Mouse (Mus musculus): Measurements from ENCODE around the gene Mfsd9. TPM values are rescaled to one million over a fixed set of nuclear protein-coding genes. Genes with fewer than 3 reads are reported as not detected.
"Not testable (repeated sequence)": the region's sequence is repeated elsewhere in the genome, so short reads cannot be mapped to it uniquely, and the experiment has no call there.

The Mfsd9 gene
- total RNA-seq, 2 experiments from 2014 or later = 9.1 to 9.7 TPM

- no peak for DNase-seq
- intact Hi-C loops (cut with DNase I) = no loop called here
These were observed 6.2 kb downstream of the Mfsd9 start for GRCm38 (mm10) chr1:40784306-40784705.

GRCm38 (mm10) chr1:40783450-40783849 lies 7.0 kb downstream of the Mfsd9 start:
- DNase-seq = no peak
- intact Hi-C loops (cut with DNase I) = no loop called here

- intact Hi-C loops (cut with DNase I) = no loop called here
- no peak for DNase-seq
These were observed 13.7 kb downstream of the Mfsd9 start for GRCm38 (mm10) chr1:40776763-40777162.

GRCm38 (mm10) chr1:40776102-40776501 lies 14.4 kb downstream of the Mfsd9 start:
- no peak for DNase-seq
- intact Hi-C loops (cut with DNase I) = no loop called here

- no peak for DNase-seq
- intact Hi-C loops (cut with DNase I) = no loop called here
These were observed 16.4 kb downstream of the Mfsd9 start for GRCm38 (mm10) chr1:40774040-40774439.

GRCm38 (mm10) chr1:40773234-40773633 lies 17.3 kb downstream of the Mfsd9 start:
- intact Hi-C loops (cut with DNase I) = no loop called here
- DNase-seq = no peak

- no peak for DNase-seq
- intact Hi-C loops (cut with DNase I) = no loop called here
These were observed 19.1 kb downstream of the Mfsd9 start for GRCm38 (mm10) chr1:40771196-40771970.

GRCm38 (mm10) chr1:40769331-40769894 lies 21.1 kb downstream of the Mfsd9 start:
- no peak for DNase-seq
- intact Hi-C loops (cut with DNase I) = loop anchor here (10.0 kb wide), 1 partner anchor 185 kb away; the partner anchor contains the start of gene Slc9a4

GRCm38 (mm10) chr1:40768606-40769005 lies 21.9 kb downstream of the Mfsd9 start:
- intact Hi-C loops (cut with DNase I) = loop anchor here (10.0 kb wide), 1 partner anchor 184 kb away; the partner anchor contains the start of gene Slc9a4
- peak; percentile 49 for DNase-seq

GRCm38 (mm10) chr1:40767588-40767987 lies 22.9 kb downstream of the Mfsd9 start:
- intact Hi-C loops (cut with DNase I) = loop anchor here (10.0 kb wide), 1 partner anchor 183 kb away; the partner anchor contains the start of gene Slc9a4
- DNase-seq = no peak

GRCm38 (mm10) chr1:40765521-40765920 lies 25.0 kb downstream of the Mfsd9 start:
- intact Hi-C loops (cut with DNase I) = loop anchor here (10.0 kb wide), 1 partner anchor 181 kb away; the partner anchor contains the start of gene Slc9a4
- DNase-seq = no peak

GRCm38 (mm10) chr1:40764701-40765275 lies 25.7 kb downstream of the Mfsd9 start:
- no peak for DNase-seq
- intact Hi-C loops (cut with DNase I) = loop anchor here (10.0 kb wide), 1 partner anchor 180 kb away; the partner anchor contains the start of gene Slc9a4

- intact Hi-C loops (cut with DNase I) = loop anchor here (10.0 kb wide), 1 partner anchor 179 kb away; the partner anchor contains the start of gene Slc9a4
These were observed 26.4 kb downstream of the Mfsd9 start for GRCm38 (mm10) chr1:40764042-40764441.

GRCm38 (mm10) chr1:40759751-40760445 lies 30.6 kb downstream of the Mfsd9 start:
- intact Hi-C loops (cut with DNase I) = loop anchor here (10.0 kb wide), 1 partner anchor 175 kb away; the partner anchor contains the start of gene Slc9a4
- no peak for DNase-seq

More at GRCm38 (mm10) chr1:40764042-40764441, 26.4 kb downstream of the Mfsd9 start:
- DNase-seq = no peak

GRCm38 (mm10) chr1:40746089-40746488 lies 44.4 kb downstream of the Mfsd9 start:
- no peak for DNase-seq
- intact Hi-C loops (cut with DNase I) = no loop called here

- intact Hi-C loops (cut with DNase I) = no loop called here
- no peak for DNase-seq
These were observed 49.7 kb downstream of the Mfsd9 start for GRCm38 (mm10) chr1:40740739-40741138.

- DNase-seq; intact Hi-C loops (cut with DNase I): not testable (repeated sequence)
These were observed 52.2 kb downstream of the Mfsd9 start for GRCm38 (mm10) chr1:40738246-40738645.

GRCm38 (mm10) chr1:40737671-40738070 lies 52.8 kb downstream of the Mfsd9 start:
- intact Hi-C loops (cut with DNase I) = no loop called here
- DNase-seq = no peak

- no peak for DNase-seq
- intact Hi-C loops (cut with DNase I) = no loop called here
These were observed 61.9 kb downstream of the Mfsd9 start for GRCm38 (mm10) chr1:40728636-40729035.

- no peak for DNase-seq
- intact Hi-C loops (cut with DNase I) = no loop called here
These were observed 63.1 kb downstream of the Mfsd9 start for GRCm38 (mm10) chr1:40727404-40727803.

GRCm38 (mm10) chr1:40726051-40726450 lies 64.4 kb downstream of the Mfsd9 start:
- intact Hi-C loops (cut with DNase I) = no loop called here
- DNase-seq = no peak

Measured in left cerebral cortex, postnatal 4 days (tissue).